Mouse (Mus musculus) liver, embryonic 14.5 days (tissue): Measurements from ENCODE around the gene Mthfd1. TPM values are rescaled to one million over a fixed set of nuclear protein-coding genes. Genes with fewer than 3 reads are reported as not detected.
A peak's percentile ranks its signal among the peaks of the same experiment; 100 is the strongest.

Experiments
- ATAC-seq: fragments of 200-750 bp; cut with Nextera tagmentation; 2 replicates; pipeline ENCODE4 v1.8.0; 2017; ENCODE audit warnings: moderate number of reproducible peaks, mild to moderate bottlenecking, moderate library complexity; ENCODE audit not compliant: insufficient read depth
- DNase-seq, 3 experiments: peaks; one replicate each; pipeline ENCODE4 v3.0.0-alpha.2; 2012 to 2013; ENCODE audit warnings: low read depth in 3 of 3, low spot score in 3 of 3
- H3K27ac ChIP-seq: fragments of 300-500 bp; sonication (generic); 2 replicates; pipeline ENCODE4 v1.5.1; 2014; ENCODE audit warnings: moderate library complexity, mild to moderate bottlenecking, control low read depth, inconsistent platforms
- H3K27me3 ChIP-seq: fragments of 300-500 bp; sonication (generic); 2 replicates; pipeline ENCODE4 v1.6.1; 2014; ENCODE audit warnings: mild to moderate bottlenecking, low read length, moderate library complexity; ENCODE audit not compliant: control insufficient read depth, insufficient read depth
- H3K36me3 ChIP-seq: fragments of 300-500 bp; sonication (generic); replicated peaks from 2 replicates; pipeline ENCODE4 v1.6.1; 2014; ENCODE audit warnings: low read depth; ENCODE audit not compliant: control insufficient read depth, insufficient read depth
- H3K4me1 ChIP-seq, 2 experiments: fragments of 200-500 bp in 1 of 2; fragments of 300-500 bp in 1 of 2; sonication (generic) in 1 of 2; replicated peaks; 2 replicates each; pipeline ENCODE4 v1.6.1; 2012 to 2014; ENCODE audit warnings: antibody characterized with exemption in 1 of 2, inconsistent platforms in 1 of 2, low read length in 1 of 2; ENCODE audit not compliant: control insufficient read depth in 2 of 2, insufficient read depth in 2 of 2
- H3K4me2 ChIP-seq: fragments of 300-500 bp; sonication (generic); 2 replicates; pipeline ENCODE4 v1.6.1; 2014; ENCODE audit warnings: low read depth, mild to moderate bottlenecking, control low read depth, moderate library complexity
- H3K4me3 ChIP-seq, 2 experiments: fragments of 200-500 bp in 1 of 2; fragments of 300-500 bp in 1 of 2; sonication (generic) in 1 of 2; 2 replicates each; pipeline ENCODE4 v1.5.1; 2012 to 2014; ENCODE audit warnings: low read depth in 2 of 2, low read length in 2 of 2, mild to moderate bottlenecking in 2 of 2, control low read depth in 1 of 2, inconsistent platforms in 1 of 2, moderate library complexity in 1 of 2; ENCODE audit not compliant: insufficient read depth in 1 of 2
- H3K9ac ChIP-seq: fragments of 300-500 bp; sonication (generic); replicated peaks from 2 replicates; pipeline ENCODE4 v1.6.1; 2014; ENCODE audit warnings: mild to moderate bottlenecking, control low read depth, moderate library complexity
- H3K9me3 ChIP-seq: fragments of 300-500 bp; sonication (generic); 2 replicates; pipeline ENCODE4 v1.6.1; 2016; ENCODE audit warnings: low read length, mixed read lengths; ENCODE audit not compliant: control insufficient read depth
- CTCF ChIP-seq: IDR thresholded peaks from 2 replicates; pipeline ENCODE4 v1.5.1; 2016; ENCODE audit warnings: antibody characterized with exemption, low read depth, control low read depth
- EP300 ChIP-seq: IDR thresholded peaks from 2 replicates; pipeline ENCODE4 v1.6.1; 2016; ENCODE audit warnings: antibody characterized with exemption, low read depth
- WGBS: fragments of 180-500 bp; shearing (Covaris S2); extraction: QIAGEN DNeasy Blood & Tissue Kit; methylation state at CpG from one replicate; pipeline ENCODE4 v1.1.7; 2014; ENCODE audit not compliant: insufficient replicate concordance; 5-methylcytosine and 5-hydroxymethylcytosine counted together
- polyA plus RNA-seq, 2 experiments: library from polyadenylated mRNA; depleted of rRNA in 1 of 2; stranded (reverse) in 1 of 2; unstranded in 1 of 2; fragments of >200 nt; fragmentation: Nextera tagmentation in 1 of 2; extraction: Ambion mirVana in 1 of 2; gene quantifications; 2 replicates each; pipeline versions ENCODE4 v1.2.1 to v1.2.3; 2012 to 2014

Mthfd1 gene
- polyA plus RNA-seq, 2 experiments = 58.5 to 83.5 TPM

- DNase-seq (no peak), ATAC-seq (no peak)
- H3K9ac ChIP-seq = no peak overlapping the region
- WGBS = 80% methylated on average over 6 of the region's 6 CpGs
- no peaks in the 10 kb centered on the region for H3K9me3 ChIP-seq
- TF ChIP-seq EP300 (no peak), CTCF (no peak)
- H3K36me3 ChIP-seq = no peaks in the 10 kb centered on the region
- H3K4me2 ChIP-seq = no peak overlapping the region
- no peak overlapping the region for H3K27ac ChIP-seq
- H3K27me3 ChIP-seq = no peaks in the 10 kb centered on the region
- peaks cover 0 to 2% of the 10 kb centered on the region in 2 experiments; a peak in 2 of 4 replicates for H3K4me1 ChIP-seq
- H3K4me3 ChIP-seq = no peak overlapping the region
Observed at GRCm38 (mm10) chr12:76230644-76231043, 24.5 kb upstream of the Mthfd1 start.

GRCm38 (mm10) chr12:76235253-76235652, 19.8 kb upstream of the Mthfd1 start:
- Histone ChIP-seq H3K9ac (no peak overlapping the region), H3K4me2 (no peak overlapping the region), H3K9me3 (no peaks in the 10 kb centered on the region), H3K4me3 (no peak overlapping the region), H3K4me1 (peaks cover 10 to 21% of the 10 kb centered on the region in 2 experiments), H3K27ac (no peak overlapping the region), H3K36me3 (no peaks in the 10 kb centered on the region), H3K27me3 (no peaks in the 10 kb centered on the region)
- DNase-seq (no peak), ATAC-seq (no peak)
- WGBS = 71% methylated on average over 6 of the region's 6 CpGs
- TF ChIP-seq EP300 (no peak), CTCF (no peak)

- Histone ChIP-seq H3K9ac (no peak overlapping the region), H3K36me3 (no peaks in the 10 kb centered on the region), H3K27ac (peak overlapping the region; percentile 44), H3K4me3 (no peak overlapping the region), H3K9me3 (no peaks in the 10 kb centered on the region), H3K4me2 (peak overlapping the region; percentile 47), H3K4me1 (peaks cover 20 to 37% of the 10 kb centered on the region in 2 experiments), H3K27me3 (no peaks in the 10 kb centered on the region)
- no peak for DNase-seq
- TF ChIP-seq EP300 (no peak), CTCF (no peak)
- 30% methylated on average over 10 of the region's 10 CpGs for WGBS
- no peak for ATAC-seq
Observed at GRCm38 (mm10) chr12:76239145-76239838, 15.8 kb upstream of the Mthfd1 start.

DNA sequence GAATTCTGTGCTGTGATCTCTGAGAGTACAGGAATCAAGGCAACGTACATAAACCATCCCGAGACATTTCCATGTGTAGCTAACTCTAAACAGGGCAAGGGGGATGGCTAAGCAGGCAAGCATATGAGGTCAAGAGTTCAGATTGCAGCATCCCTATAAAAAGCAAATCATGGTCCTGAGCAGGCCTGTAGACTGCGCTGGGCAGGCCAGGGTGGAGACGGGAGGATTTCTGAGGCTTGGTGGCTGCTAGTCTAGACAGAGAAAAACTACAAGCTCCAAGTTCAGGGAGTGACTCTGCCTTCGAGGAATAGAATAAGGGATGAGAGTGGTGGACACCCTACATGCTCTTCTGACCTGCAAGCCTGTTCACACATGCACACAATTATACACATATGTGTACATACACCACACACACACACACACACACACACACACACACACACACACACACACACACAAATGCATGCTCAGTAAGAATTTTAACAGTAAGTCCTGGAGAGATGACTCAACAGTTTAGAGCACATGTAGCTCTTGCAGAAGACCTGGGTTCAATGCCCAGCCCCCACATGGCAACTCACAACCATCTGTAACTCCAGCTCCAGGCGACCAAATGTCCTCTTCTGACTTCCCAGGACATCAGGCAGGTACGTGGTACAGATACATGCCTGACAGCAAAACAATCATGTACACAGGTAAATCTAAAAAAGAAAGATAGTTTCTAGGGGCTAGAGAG, 15.1 kb upstream of the Mthfd1 start:
- no peaks in the 10 kb centered on the region for H3K9me3 ChIP-seq
- no peak overlapping the region for H3K4me3 ChIP-seq
- DNase-seq (no peak), ATAC-seq (no peak)
- 0 out of 2 replicates have a peak overlapping the region, but pooled peaks have one; percentile 6 for H3K9ac ChIP-seq
- peak overlapping the region; percentile 47 for H3K4me2 ChIP-seq
- no peaks in the 10 kb centered on the region for H3K27me3 ChIP-seq
- 53% methylated on average over 7 of the region's 7 CpGs for WGBS
- TF ChIP-seq EP300 (no peak), CTCF (no peak)
- H3K4me1 ChIP-seq = peaks cover 20 to 37% of the 10 kb centered on the region in 2 experiments
- no peaks in the 10 kb centered on the region for H3K36me3 ChIP-seq
- H3K27ac ChIP-seq = peak overlapping the region; percentile 70

DNA sequence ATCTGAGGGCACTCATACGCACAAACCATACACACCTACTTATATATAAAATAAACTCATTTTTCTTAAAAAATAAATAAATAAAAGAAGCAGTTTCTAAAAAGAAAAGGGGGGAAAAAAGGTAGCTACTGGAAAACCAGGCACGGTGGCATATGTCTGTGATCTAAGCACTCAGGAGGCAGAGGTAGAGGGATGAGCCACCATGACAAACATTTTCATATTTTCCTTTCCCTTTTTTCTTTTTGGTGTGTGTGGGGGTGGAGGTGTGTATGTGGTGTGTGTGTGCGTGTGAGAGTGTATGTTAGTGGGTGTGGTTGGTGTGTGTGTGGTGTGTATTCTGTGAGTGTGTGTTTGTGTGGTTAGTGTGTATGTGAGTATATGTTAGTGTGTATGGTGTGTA, 14.4 kb upstream of the Mthfd1 start:
- peak overlapping the region; percentile 11; the same call in 1 of the 2 replicates for H3K9ac ChIP-seq
- ATAC-seq = peak; percentile 27; the same call in 1 of the 2 replicates
- no peaks in the 10 kb centered on the region for H3K36me3 ChIP-seq
- no peaks in the 10 kb centered on the region for H3K9me3 ChIP-seq
- H3K4me1 ChIP-seq = peaks cover 20 to 35% of the 10 kb centered on the region in 2 experiments
- H3K27me3 ChIP-seq = no peaks in the 10 kb centered on the region
- H3K4me3 ChIP-seq = no peak overlapping the region
- TF ChIP-seq EP300 (no peak), CTCF (no peak)
- DNase-seq = no peak
- 46% methylated on average over 3 of the region's 3 CpGs for WGBS
- peak overlapping the region; percentile 30 for H3K4me2 ChIP-seq
- H3K27ac ChIP-seq = peak overlapping the region; percentile 70
